Mouse (Mus musculus) myocyte (in vitro differentiated cells): Measurements from ENCODE around the gene Tacc2.

Experiments used
- CEBPB ChIP-seq: IDR thresholded peaks from 2 replicates; pipeline ENCODE4 v1.6.1; 2011; ENCODE audit warnings: mild to moderate bottlenecking, moderate library complexity; ENCODE audit not compliant: poor library complexity, insufficient read depth, severe bottlenecking
- E2F4 ChIP-seq: IDR thresholded peaks from one replicate; pipeline ENCODE4 v1.6.1; 2011; ENCODE audit warnings: mild to moderate bottlenecking, control low read depth, moderate library complexity; ENCODE audit not compliant: insufficient read depth
- MAX ChIP-seq: IDR thresholded peaks from one replicate; pipeline ENCODE4 v1.6.1; 2011; ENCODE audit warnings: low read depth, mild to moderate bottlenecking, control low read depth
- MYOD1 ChIP-seq, 3 experiments: IDR thresholded peaks; one replicate each; pipeline ENCODE4 v1.6.1; 2011; ENCODE audit warnings: control low read depth in 2 of 3, low read depth in 2 of 3, mild to moderate bottlenecking in 2 of 3, moderate library complexity in 1 of 3; ENCODE audit not compliant: insufficient read length in 2 of 3, control insufficient read depth in 1 of 3
- MYOG ChIP-seq, 3 experiments: IDR thresholded peaks; one replicate each; pipeline ENCODE4 v1.6.1; 2011; ENCODE audit warnings: control low read depth in 2 of 3, low read depth in 2 of 3, mild to moderate bottlenecking in 2 of 3; ENCODE audit not compliant: insufficient read length in 2 of 3, control insufficient read depth in 1 of 3, insufficient read depth in 1 of 3
- POLR2A ChIP-seq: IDR thresholded peaks from one replicate; pipeline ENCODE4 v1.6.1; 2011; ENCODE audit warnings: low read depth, mild to moderate bottlenecking, control low read depth, moderate library complexity; ENCODE audit not compliant: insufficient read length
- POLR2AphosphoS2 ChIP-seq: IDR thresholded peaks from one replicate; pipeline ENCODE4 v1.6.1; 2011; ENCODE audit warnings: low read depth, control low read depth; ENCODE audit not compliant: insufficient read length
- SRF ChIP-seq: IDR thresholded peaks from one replicate; pipeline ENCODE4 v1.6.1; 2011; ENCODE audit warnings: low read depth; ENCODE audit not compliant: control insufficient read depth, insufficient read length
- TCF12 ChIP-seq: IDR thresholded peaks from one replicate; pipeline ENCODE4 v1.6.1; 2011; ENCODE audit warnings: mild to moderate bottlenecking, control low read depth; ENCODE audit not compliant: poor library complexity, insufficient read depth, severe bottlenecking
- USF1 ChIP-seq: IDR thresholded peaks from one replicate; pipeline ENCODE4 v1.6.1; 2011; ENCODE audit warnings: low read depth, mild to moderate bottlenecking, control low read depth, moderate library complexity

DNA sequence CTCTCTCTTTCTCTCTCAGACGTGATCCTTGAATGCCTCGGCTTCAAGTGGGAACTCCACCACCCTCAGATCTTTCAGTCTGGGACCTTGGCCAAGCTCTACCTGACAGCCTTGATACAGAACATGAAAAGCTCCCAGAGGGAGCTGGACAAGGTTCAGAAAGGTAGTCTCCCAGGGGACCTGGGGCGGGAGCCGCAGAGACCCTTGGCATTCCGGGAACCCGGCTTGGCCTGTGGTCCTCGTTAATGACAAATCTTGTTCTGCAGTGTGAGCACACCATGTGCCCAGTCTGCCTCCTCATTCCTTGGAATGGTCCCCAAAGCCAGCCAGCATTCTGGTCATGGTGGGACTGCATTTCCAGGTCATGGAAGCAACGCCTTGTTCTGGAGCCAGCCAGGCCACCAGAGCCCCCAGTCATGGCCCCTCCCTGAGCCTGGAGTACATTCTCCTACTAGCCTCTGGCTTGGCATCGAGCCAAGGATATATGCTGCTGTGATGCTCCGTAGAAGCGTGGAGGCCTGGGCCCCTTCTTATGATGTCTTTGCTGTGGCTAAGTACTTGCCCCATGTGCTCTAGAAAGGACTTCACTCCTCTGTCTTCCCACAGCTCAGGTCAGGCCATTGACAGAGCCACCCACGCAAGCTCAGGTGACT is 208.8 kb downstream of the Tacc2 start:
- no peak for TF ChIP-seq CEBPB
- no peak for TF ChIP-seq SRF
- TF ChIP-seq MAX: no peak
- no peak for TF ChIP-seq POLR2A
- no peak for TF ChIP-seq POLR2AphosphoS2
- no peak for TF ChIP-seq E2F4
- no peak for TF ChIP-seq MYOG (IDR thresholded peaks at IDR 0.05; ENCODE audit: control insufficient read depth in 1 of 3, insufficient read depth in 1 of 3, insufficient read length in 2 of 3, low read depth in 2 of 3)
- no peak for TF ChIP-seq TCF12
- TF ChIP-seq MYOD1 (IDR thresholded peaks at IDR 0.05; ENCODE audit: control insufficient read depth in 1 of 3, insufficient read length in 2 of 3, low read depth in 2 of 3): no peak
- no peak for TF ChIP-seq USF1
